Mouse (Mus musculus): ENCODE results near the gene Card14. TPM values are rescaled to one million over a fixed set of nuclear protein-coding genes. Genes with fewer than 3 reads are reported as not detected.

The Card14 gene
- 0.39 and 0.51 TPM in 2 replicates for polyA plus RNA-seq (2014; fragmentation: Nextera tagmentation; extraction: Ambion mirVana)

GRCm38 (mm10) chr11:119307658-119307867, at the start of gene Card14:
Gene Card14 (plus strand): TSS chr11:119307768.
- Histone ChIP-seq H3K27ac (replicated peaks in 1 of 2; ENCODE audit: control insufficient read depth in 1 of 2, insufficient read depth in 1 of 2, low read depth in 2 of 2, low read length in 2 of 2) (peak within 1 kb of the TSS; percentile 87 to 89), H3K9ac (ENCODE audit: low read length) (peak within 1 kb of the TSS; percentile 25; the same call in 1 of the 2 replicates)
- WGBS = 65% methylated on average over 1 of the region's 1 CpGs

GRCm38 (mm10) chr11:119258216-119258571, 49.4 kb upstream of the Card14 start:
- no peak for ATAC-seq (ENCODE audit: insufficient number of reproducible peaks, insufficient read depth, low FRiP score, low read depth)
- peaks cover 0 to under 1% of the 10 kb centered on the region in 2 experiments; a peak in 1 of 4 replicates for H3K4me1 ChIP-seq (ENCODE audit: control insufficient read depth in 2 of 2, insufficient read depth in 2 of 2, low read length in 2 of 2)
- H3K9ac ChIP-seq (ENCODE audit: low read length) = peak overlapping the region; percentile 48
- H3K9me3 ChIP-seq (ENCODE audit: control insufficient read depth, low read length) = no peaks in the 10 kb centered on the region
- WGBS = 61% methylated on average over 9 of the region's 9 CpGs
- no peaks in the 10 kb centered on the region for H3K27me3 ChIP-seq (ENCODE audit: control insufficient read depth, insufficient read depth, low read length)
- no peaks in the 10 kb centered on the region for H3K36me3 ChIP-seq (ENCODE audit: control insufficient read depth, insufficient read depth, low read length)
- peak overlapping the region; percentile 23 to 24; a peak in 3 of 4 replicates for H3K4me3 ChIP-seq (ENCODE audit: control insufficient read depth in 1 of 2, insufficient read depth in 1 of 2, low read depth in 1 of 2, low read length in 2 of 2)
- H3K27ac ChIP-seq (replicated peaks in 1 of 2; ENCODE audit: control insufficient read depth in 1 of 2, insufficient read depth in 1 of 2, low read depth in 2 of 2, low read length in 2 of 2) = peak overlapping the region; percentile 22 to 41; a peak in 1 of 4 replicates
- peak overlapping the region; percentile 56 for H3K4me2 ChIP-seq (ENCODE audit: low read length)

More at GRCm38 (mm10) chr11:119307658-119307867, at the start of gene Card14:
- Histone ChIP-seq H3K4me1 (ENCODE audit: control insufficient read depth in 2 of 2, insufficient read depth in 2 of 2, low read length in 2 of 2) (peaks cover 19 to 20% of the 10 kb centered on the region in 2 experiments), H3K27me3 (ENCODE audit: control insufficient read depth, insufficient read depth, low read length) (0 out of 2 replicates have a peak, but pooled peaks cover 4% of the 10 kb centered on the region), H3K4me2 (ENCODE audit: low read length) (peak within 1 kb of the TSS; percentile 11; the same call in 1 of the 2 replicates), H3K9me3 (ENCODE audit: control insufficient read depth, low read length) (no peaks in the 10 kb centered on the region), H3K4me3 (ENCODE audit: control insufficient read depth in 1 of 2, insufficient read depth in 1 of 2, low read depth in 1 of 2, low read length in 2 of 2) (no peak within 1 kb of the TSS), H3K36me3 (ENCODE audit: control insufficient read depth, insufficient read depth, low read length) (no peaks in the 10 kb centered on the region)
- no peak for ATAC-seq (ENCODE audit: insufficient number of reproducible peaks, insufficient read depth, low FRiP score, low read depth)

DNA sequence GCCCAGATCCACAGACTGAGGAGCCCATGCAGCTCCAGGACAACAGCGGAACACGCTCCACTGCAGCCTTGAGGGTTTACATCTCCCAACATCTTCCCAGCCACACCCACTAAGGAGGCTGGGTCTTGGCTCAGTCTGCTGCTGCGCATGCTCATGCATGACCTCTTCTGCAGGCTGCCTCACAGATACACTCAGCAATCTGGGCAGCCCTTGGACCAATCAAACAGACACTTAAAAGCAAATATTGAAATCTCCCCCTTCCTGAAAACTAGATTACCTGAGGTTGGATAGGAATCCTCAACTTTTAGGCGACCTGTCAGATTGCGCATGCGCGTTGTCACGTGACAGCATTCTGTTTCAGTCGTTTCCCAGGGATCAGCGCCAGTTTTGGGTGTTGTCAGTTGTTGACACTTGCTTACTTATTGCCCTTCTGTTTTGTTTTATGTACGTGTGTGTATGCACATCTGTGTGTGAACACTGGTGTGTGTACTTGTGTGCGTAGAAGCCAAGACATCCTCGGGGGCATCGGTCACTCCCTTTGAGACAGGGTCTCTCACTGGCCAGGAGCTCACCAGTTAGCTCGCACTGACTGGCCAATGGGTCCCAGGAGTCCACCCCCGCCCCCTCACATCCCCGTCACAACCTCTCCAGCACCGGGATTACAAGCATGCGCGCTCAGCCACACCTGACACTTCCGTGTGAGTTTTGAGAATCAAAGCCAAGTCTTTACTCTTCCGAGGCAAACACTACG, 48.8 kb upstream of the Card14 start:
- no peak for ATAC-seq (ENCODE audit: insufficient number of reproducible peaks, insufficient read depth, low FRiP score, low read depth)
- Histone ChIP-seq H3K27ac (replicated peaks in 1 of 2; ENCODE audit: control insufficient read depth in 1 of 2, insufficient read depth in 1 of 2, low read depth in 2 of 2, low read length in 2 of 2) (peak overlapping the region; percentile 22 to 41; a peak in 1 of 4 replicates), H3K9ac (ENCODE audit: low read length) (peak overlapping the region; percentile 48)

DNA sequence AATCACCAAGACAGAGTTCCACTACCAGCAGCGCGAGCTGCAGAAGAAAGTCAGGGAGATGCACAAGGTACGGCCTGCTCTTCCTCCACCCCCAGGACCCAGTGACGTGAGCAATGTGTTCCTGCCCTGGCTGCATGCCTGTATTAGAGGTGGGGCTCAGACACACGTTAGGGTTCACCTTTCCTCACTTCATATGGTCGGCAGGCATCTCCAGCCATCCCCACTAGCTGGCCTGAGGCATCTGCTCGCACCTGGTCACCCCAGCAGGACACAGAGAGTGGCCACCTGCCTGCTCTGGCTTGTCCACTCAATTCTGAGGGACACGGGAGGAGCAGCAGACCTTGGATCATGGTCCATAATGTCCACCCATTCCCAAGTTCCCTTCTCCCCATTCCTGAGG, 47.6 kb upstream of the Card14 start:
- no peak overlapping the region for H3K4me2 ChIP-seq (ENCODE audit: low read length)
- H3K27me3 ChIP-seq (ENCODE audit: control insufficient read depth, insufficient read depth, low read length) = no peaks in the 10 kb centered on the region
- H3K36me3 ChIP-seq (ENCODE audit: control insufficient read depth, insufficient read depth, low read length) = no peaks in the 10 kb centered on the region
- H3K27ac ChIP-seq (replicated peaks in 1 of 2; ENCODE audit: control insufficient read depth in 1 of 2, insufficient read depth in 1 of 2, low read depth in 2 of 2, low read length in 2 of 2) = no peak overlapping the region
- no peaks in the 10 kb centered on the region; a peak in 1 of 4 replicates for H3K4me1 ChIP-seq (ENCODE audit: control insufficient read depth in 2 of 2, insufficient read depth in 2 of 2, low read length in 2 of 2)
- no peak overlapping the region for H3K4me3 ChIP-seq (ENCODE audit: control insufficient read depth in 1 of 2, insufficient read depth in 1 of 2, low read depth in 1 of 2, low read length in 2 of 2)
- H3K9me3 ChIP-seq (ENCODE audit: control insufficient read depth, low read length) = no peaks in the 10 kb centered on the region
- H3K9ac ChIP-seq (ENCODE audit: low read length) = no peak overlapping the region
- WGBS = 85% methylated on average over 8 of the region's 8 CpGs
- ATAC-seq (ENCODE audit: insufficient number of reproducible peaks, insufficient read depth, low FRiP score, low read depth) = no peak

More for the DNA sequence above, 48.8 kb upstream of the Card14 start:
- Histone ChIP-seq H3K4me3 (ENCODE audit: control insufficient read depth in 1 of 2, insufficient read depth in 1 of 2, low read depth in 1 of 2, low read length in 2 of 2) (peak overlapping the region; percentile 23 to 27), H3K4me2 (ENCODE audit: low read length) (peak overlapping the region; percentile 56), H3K36me3 (ENCODE audit: control insufficient read depth, insufficient read depth, low read length) (no peaks in the 10 kb centered on the region), H3K4me1 (ENCODE audit: control insufficient read depth in 2 of 2, insufficient read depth in 2 of 2, low read length in 2 of 2) (no peaks in the 10 kb centered on the region; a peak in 1 of 4 replicates), H3K27me3 (ENCODE audit: control insufficient read depth, insufficient read depth, low read length) (no peaks in the 10 kb centered on the region), H3K9me3 (ENCODE audit: control insufficient read depth, low read length) (no peaks in the 10 kb centered on the region)
- WGBS = 55% methylated on average over 23 of the region's 23 CpGs

DNA sequence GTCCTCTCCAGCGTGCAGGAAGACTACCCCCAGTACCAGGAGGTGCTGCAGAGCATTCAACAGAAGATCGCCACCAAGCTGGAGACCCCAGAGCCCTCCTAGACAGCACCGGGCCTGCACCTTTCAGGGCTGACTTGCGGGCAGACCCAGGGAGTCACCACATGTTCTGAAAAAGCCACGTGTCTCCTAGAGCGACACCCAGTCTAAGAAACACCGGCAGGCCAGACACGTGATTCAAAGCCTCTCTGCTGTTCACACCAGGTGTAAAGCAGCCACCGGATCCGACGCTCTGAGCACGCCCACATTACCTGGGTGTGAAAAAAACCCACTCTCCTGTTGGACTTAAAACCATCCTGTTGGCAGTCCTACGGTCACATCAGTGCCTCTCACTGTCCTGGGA, 43.2 kb upstream of the Card14 start:
- Histone ChIP-seq H3K36me3 (ENCODE audit: control insufficient read depth, insufficient read depth, low read length) (no peaks in the 10 kb centered on the region), H3K4me3 (ENCODE audit: control insufficient read depth in 1 of 2, insufficient read depth in 1 of 2, low read depth in 1 of 2, low read length in 2 of 2) (no peak overlapping the region), H3K27me3 (ENCODE audit: control insufficient read depth, insufficient read depth, low read length) (no peaks in the 10 kb centered on the region), H3K4me2 (ENCODE audit: low read length) (no peak overlapping the region), H3K9me3 (ENCODE audit: control insufficient read depth, low read length) (no peaks in the 10 kb centered on the region), H3K27ac (replicated peaks in 1 of 2; ENCODE audit: control insufficient read depth in 1 of 2, insufficient read depth in 1 of 2, low read depth in 2 of 2, low read length in 2 of 2) (no peak overlapping the region), H3K4me1 (ENCODE audit: control insufficient read depth in 2 of 2, insufficient read depth in 2 of 2, low read length in 2 of 2) (peaks cover 5 to 11% of the 10 kb centered on the region in 2 experiments), H3K9ac (ENCODE audit: low read length) (no peak overlapping the region)
- WGBS = 91% methylated on average over 13 of the region's 13 CpGs
- ATAC-seq (ENCODE audit: insufficient number of reproducible peaks, insufficient read depth, low FRiP score, low read depth) = no peak

GRCm38 (mm10) chr11:119265811-119266210, 41.8 kb upstream of the Card14 start:
- H3K9me3 ChIP-seq (ENCODE audit: control insufficient read depth, low read length) = no peaks in the 10 kb centered on the region
- peaks cover 5 to 11% of the 10 kb centered on the region in 2 experiments for H3K4me1 ChIP-seq (ENCODE audit: control insufficient read depth in 2 of 2, insufficient read depth in 2 of 2, low read length in 2 of 2)
- H3K27me3 ChIP-seq (ENCODE audit: control insufficient read depth, insufficient read depth, low read length) = no peaks in the 10 kb centered on the region
- no peak overlapping the region for H3K9ac ChIP-seq (ENCODE audit: low read length)
- ATAC-seq (ENCODE audit: insufficient number of reproducible peaks, insufficient read depth, low FRiP score, low read depth) = no peak
- no peak overlapping the region for H3K4me3 ChIP-seq (ENCODE audit: control insufficient read depth in 1 of 2, insufficient read depth in 1 of 2, low read depth in 1 of 2, low read length in 2 of 2)
- H3K36me3 ChIP-seq (ENCODE audit: control insufficient read depth, insufficient read depth, low read length) = peaks cover 8% of the 10 kb centered on the region; the same call in 1 of the 2 replicates
- no peak overlapping the region for H3K27ac ChIP-seq (replicated peaks in 1 of 2; ENCODE audit: control insufficient read depth in 1 of 2, insufficient read depth in 1 of 2, low read depth in 2 of 2, low read length in 2 of 2)
- 77% methylated on average over 7 of the region's 7 CpGs for WGBS
- no peak overlapping the region for H3K4me2 ChIP-seq (ENCODE audit: low read length)

- Histone ChIP-seq H3K9ac (ENCODE audit: low read length) (peak overlapping the region; percentile 91; the same call in 1 of the 2 replicates), H3K9me3 (ENCODE audit: control insufficient read depth, low read length) (no peaks in the 10 kb centered on the region), H3K4me1 (ENCODE audit: control insufficient read depth in 2 of 2, insufficient read depth in 2 of 2, low read length in 2 of 2) (peaks cover 5 to 11% of the 10 kb centered on the region in 2 experiments), H3K4me2 (ENCODE audit: low read length) (peak overlapping the region; percentile 96), H3K27me3 (ENCODE audit: control insufficient read depth, insufficient read depth, low read length) (no peaks in the 10 kb centered on the region), H3K36me3 (ENCODE audit: control insufficient read depth, insufficient read depth, low read length) (peaks cover 18% of the 10 kb centered on the region), H3K4me3 (ENCODE audit: control insufficient read depth in 1 of 2, insufficient read depth in 1 of 2, low read depth in 1 of 2, low read length in 2 of 2) (0 out of 4 replicates have a peak overlapping the region, but pooled peaks of 1 of the 2 experiments have one; percentile 77), H3K27ac (replicated peaks in 1 of 2; ENCODE audit: control insufficient read depth in 1 of 2, insufficient read depth in 1 of 2, low read depth in 2 of 2, low read length in 2 of 2) (no peak overlapping the region)
- WGBS = 53% methylated on average over 6 of the region's 6 CpGs
- ATAC-seq (ENCODE audit: insufficient number of reproducible peaks, insufficient read depth, low FRiP score, low read depth) = no peak
Observed at GRCm38 (mm10) chr11:119267241-119267674, 40.3 kb upstream of the Card14 start.
